Mouse (Mus musculus) G1E (cell line): ENCODE measurements at regions not wholly inside any gene's neighbourhood (a gene's known extent, or its start where the extent isn't known, plus 50 kb on each side); places are given as distances from the start of the nearest gene placed in this dataset.

Experiments used
- CTCF ChIP-seq: IDR thresholded peaks from 2 replicates; pipeline ENCODE4 v1.5.1; 2012; ENCODE audit warnings: low read depth, low read length, inconsistent platforms, mixed read lengths
- GATA1 ChIP-seq: IDR thresholded peaks from 2 replicates; pipeline ENCODE4 v1.6.1; 2012; ENCODE audit warnings: borderline replicate concordance, low read length, inconsistent platforms, mixed read lengths
- POLR2AphosphoS5 ChIP-seq: IDR thresholded peaks from 2 replicates; pipeline ENCODE4 v1.6.1; 2012; ENCODE audit warnings: low read depth, low read length, inconsistent platforms; ENCODE audit not compliant: insufficient replicate concordance

DNA sequence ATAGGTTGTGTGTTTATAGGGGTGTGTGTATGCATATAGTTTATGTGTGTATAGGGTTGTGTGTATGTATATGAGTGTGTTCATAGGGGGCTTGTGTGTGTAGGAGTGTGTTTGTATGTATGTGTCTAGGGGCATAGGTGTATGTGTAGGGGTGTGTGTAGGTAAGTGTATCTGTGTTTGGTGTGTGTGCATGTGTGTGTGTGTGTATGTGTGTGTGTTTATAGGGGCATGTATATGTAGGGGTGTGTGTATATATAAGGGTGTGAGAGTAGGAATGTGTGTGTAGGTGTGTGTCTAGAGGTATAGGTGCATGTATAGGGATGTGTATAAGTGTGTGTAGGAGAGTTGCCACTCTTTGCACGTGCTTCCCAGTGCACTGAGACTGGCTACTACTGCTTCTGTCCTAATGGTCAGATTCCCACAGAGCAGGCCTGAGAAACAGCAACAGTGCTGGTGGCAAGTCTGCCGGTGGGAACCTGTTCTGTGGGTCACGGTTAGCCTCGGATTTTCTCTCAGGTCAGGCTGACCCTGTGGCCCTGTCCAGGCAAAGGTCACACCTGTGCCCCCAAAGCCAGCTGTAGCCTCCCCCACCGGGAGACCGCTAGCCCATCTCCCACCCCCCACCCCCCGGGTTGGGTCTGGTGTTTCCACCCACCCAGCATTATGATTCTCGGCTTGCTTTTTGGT is 90.5 kb upstream of the Itga6 start:
- TF ChIP-seq CTCF (no peak), GATA1 (no peak), POLR2AphosphoS5 (no peak)
